Mouse (Mus musculus): ENCODE results near the gene Mmachc.
"Not testable (repeated sequence)": the region's sequence is repeated elsewhere in the genome, so short reads cannot be mapped to it uniquely, and the experiment has no call there.

Gene Mmachc

GRCm38 (mm10) chr4:116689309-116689876 lies 18.8 kb downstream of the Mmachc start:
- DNase-seq: peak; percentile 55 to 78

- no peak for DNase-seq
These were observed 21.2 kb downstream of the Mmachc start for GRCm38 (mm10) chr4:116687041-116687440.

GRCm38 (mm10) chr4:116685402-116686061 lies 22.7 kb downstream of the Mmachc start, which contains the start of gene Prdx1:
Gene Prdx1, plus strand, starts transcription at chr4:116685544.
- peak; percentile 93 to 97 for DNase-seq

GRCm38 (mm10) chr4:116684665-116685064 lies 23.5 kb downstream of the Mmachc start:
- no peak for DNase-seq

- DNase-seq: no peak
These were observed 24.2 kb downstream of the Mmachc start for GRCm38 (mm10) chr4:116683957-116684356.

- not testable (repeated sequence) for DNase-seq
These were observed 27.7 kb downstream of the Mmachc start for GRCm38 (mm10) chr4:116680521-116680920.

GRCm38 (mm10) chr4:116679141-116679540 lies 29.1 kb downstream of the Mmachc start:
- DNase-seq: no peak

GRCm38 (mm10) chr4:116677808-116678207 lies 30.4 kb downstream of the Mmachc start:
- no peak for DNase-seq

- no peak for DNase-seq
These were observed 32.2 kb downstream of the Mmachc start for GRCm38 (mm10) chr4:116676027-116676426.

- not testable (repeated sequence) for DNase-seq
These were observed 33.4 kb downstream of the Mmachc start for GRCm38 (mm10) chr4:116674761-116675160.

GRCm38 (mm10) chr4:116672785-116673184 lies 35.4 kb downstream of the Mmachc start:
- DNase-seq: peak; percentile 42 to 72

GRCm38 (mm10) chr4:116669291-116669690 lies 38.9 kb downstream of the Mmachc start:
- peak; percentile 59 to 65 for DNase-seq

- DNase-seq: peak in 1 of 2 experiments; percentile 62
These were observed 40.1 kb downstream of the Mmachc start for GRCm38 (mm10) chr4:116668145-116668544.

GRCm38 (mm10) chr4:116666625-116667024 lies 41.6 kb downstream of the Mmachc start:
- DNase-seq: no peak

- DNase-seq: no peak
These were observed 46.2 kb downstream of the Mmachc start for GRCm38 (mm10) chr4:116661998-116662397.

- DNase-seq: peak; percentile 46 to 68
These were observed 47.4 kb downstream of the Mmachc start for GRCm38 (mm10) chr4:116660829-116661228.

GRCm38 (mm10) chr4:116659916-116660315 lies 48.3 kb downstream of the Mmachc start:
- not testable (repeated sequence) for DNase-seq

- peak; percentile 74 to 92 for DNase-seq
These were observed 48.7 kb downstream of the Mmachc start for GRCm38 (mm10) chr4:116659474-116659873.

- peak; percentile 20 to 42 for DNase-seq
These were observed 50.2 kb downstream of the Mmachc start for GRCm38 (mm10) chr4:116657971-116658370.

- DNase-seq: no peak
These were observed 52.5 kb downstream of the Mmachc start for GRCm38 (mm10) chr4:116655658-116656057.

GRCm38 (mm10) chr4:116655100-116655499 lies 53.1 kb downstream of the Mmachc start:
- peak; percentile 54 to 83 for DNase-seq

- peak; percentile 74 to 86 for DNase-seq
These were observed 55.0 kb downstream of the Mmachc start for GRCm38 (mm10) chr4:116653228-116653627.
